Mouse (Mus musculus) lung, embryonic 14.5 days (tissue): Measurements from ENCODE around the gene Irf2. TPM values are rescaled to one million over a fixed set of nuclear protein-coding genes. Genes with fewer than 3 reads are reported as not detected.

Experiments used
- ATAC-seq: fragments of 200-750 bp; cut with Nextera tagmentation; 2 replicates; pipeline ENCODE4 v1.8.0; 2017; ENCODE audit warnings: mild to moderate bottlenecking, moderate TSS enrichment, moderate library complexity; ENCODE audit not compliant: insufficient read depth
- DNase-seq: peaks from one replicate; pipeline ENCODE4 v3.0.0-alpha.2; 2015
- H3K27ac ChIP-seq: fragments of 300-500 bp; sonication (generic); 2 replicates; pipeline ENCODE4 v1.5.1; 2014; ENCODE audit warnings: low read depth, mild to moderate bottlenecking, moderate library complexity
- H3K27me3 ChIP-seq: fragments of 300-500 bp; sonication (generic); 2 replicates; pipeline ENCODE4 v1.6.1; 2014; ENCODE audit warnings: low read length, control low read depth; ENCODE audit not compliant: insufficient read depth
- H3K36me3 ChIP-seq: fragments of 300-500 bp; sonication (generic); 2 replicates; pipeline ENCODE4 v1.6.1; 2014; ENCODE audit warnings: control low read depth; ENCODE audit not compliant: insufficient read depth
- H3K4me1 ChIP-seq: fragments of 300-500 bp; sonication (generic); 2 replicates; pipeline ENCODE4 v1.6.1; 2014; ENCODE audit warnings: antibody characterized with exemption, control low read depth; ENCODE audit not compliant: insufficient read depth
- H3K4me2 ChIP-seq: fragments of 300-500 bp; sonication (generic); 2 replicates; pipeline ENCODE4 v1.6.1; 2014; ENCODE audit warnings: mild to moderate bottlenecking
- H3K4me3 ChIP-seq: fragments of 300-500 bp; sonication (generic); 2 replicates; pipeline ENCODE4 v1.5.1; 2014; ENCODE audit warnings: low read depth, low read length
- H3K9ac ChIP-seq: fragments of 300-500 bp; sonication (generic); 2 replicates; pipeline ENCODE4 v1.6.1; 2014
- H3K9me3 ChIP-seq: fragments of 300-500 bp; sonication (generic); 2 replicates; pipeline ENCODE4 v1.6.1; 2016; ENCODE audit warnings: low read depth, low read length, control low read depth
- CTCF ChIP-seq: IDR thresholded peaks from 2 replicates; pipeline ENCODE4 v1.5.1; 2016; ENCODE audit warnings: antibody characterized with exemption, low read depth
- WGBS: fragments of 180-500 bp; shearing (Covaris S2); extraction: QIAGEN DNeasy Blood & Tissue Kit; methylation state at CpG from one replicate; pipeline ENCODE4 v1.1.7; 2014; 5-methylcytosine and 5-hydroxymethylcytosine counted together
- polyA plus RNA-seq: library from polyadenylated mRNA; unstranded; fragments of >200 nt; fragmentation: Nextera tagmentation; extraction: Ambion mirVana; gene quantifications from 2 replicates; pipeline ENCODE4 v1.2.1, GENCODE M21; 2014

The Irf2 gene
- polyA plus RNA-seq, 1 experiment from 2014 or later: 16.8 TPM

GRCm38 (mm10) chr8:46885786-46886185 is 146.3 kb downstream of the Irf2 start:
- no peaks in the 10 kb centered on the region for H3K27me3 ChIP-seq
- H3K27ac ChIP-seq: no peak overlapping the region
- no peak for ATAC-seq
- no peak overlapping the region for H3K4me3 ChIP-seq
- H3K4me2 ChIP-seq: no peak overlapping the region
- H3K9ac ChIP-seq: no peak overlapping the region
- 87% methylated on average over 2 of the region's 2 CpGs for WGBS
- no peaks in the 10 kb centered on the region; the same call in 1 of the 2 replicates for H3K4me1 ChIP-seq
- no peak for TF ChIP-seq CTCF
- DNase-seq: no peak
- H3K36me3 ChIP-seq: no peaks in the 10 kb centered on the region
- H3K9me3 ChIP-seq: 0 out of 2 replicates have a peak, but pooled peaks cover 5% of the 10 kb centered on the region

GRCm38 (mm10) chr8:46886216-46886615 is 146.7 kb downstream of the Irf2 start:
- Histone ChIP-seq H3K4me3 (no peak overlapping the region), H3K27me3 (no peaks in the 10 kb centered on the region), H3K4me1 (no peaks in the 10 kb centered on the region; the same call in 1 of the 2 replicates), H3K4me2 (no peak overlapping the region), H3K36me3 (no peaks in the 10 kb centered on the region), H3K27ac (no peak overlapping the region), H3K9me3 (0 out of 2 replicates have a peak, but pooled peaks cover 5% of the 10 kb centered on the region), H3K9ac (no peak overlapping the region)
- WGBS: 97% methylated on average over 1 of the region's 1 CpGs
- DNase-seq (no peak), ATAC-seq (no peak)
- no peak for TF ChIP-seq CTCF

GRCm38 (mm10) chr8:46887396-46887795 is 147.9 kb downstream of the Irf2 start:
- H3K4me3 ChIP-seq: no peak overlapping the region
- H3K27ac ChIP-seq: no peak overlapping the region; the same call in 1 of the 2 replicates
- 0 out of 2 replicates have a peak, but pooled peaks cover 5% of the 10 kb centered on the region for H3K9me3 ChIP-seq
- no peaks in the 10 kb centered on the region for H3K36me3 ChIP-seq
- H3K9ac ChIP-seq: no peak overlapping the region
- no peak for ATAC-seq
- TF ChIP-seq CTCF: no peak
- WGBS: 62% methylated on average over 6 of the region's 6 CpGs
- no peak overlapping the region for H3K4me2 ChIP-seq
- peaks cover 2% of the 10 kb centered on the region; the same call in 1 of the 2 replicates for H3K4me1 ChIP-seq
- no peaks in the 10 kb centered on the region for H3K27me3 ChIP-seq
- peak; percentile 33 for DNase-seq

- Histone ChIP-seq H3K36me3 (no peaks in the 10 kb centered on the region), H3K27me3 (no peaks in the 10 kb centered on the region), H3K4me1 (peaks cover 9% of the 10 kb centered on the region), H3K27ac (peak overlapping the region; percentile 64), H3K4me2 (no peak overlapping the region), H3K4me3 (no peak overlapping the region), H3K9ac (no peak overlapping the region), H3K9me3 (0 out of 2 replicates have a peak, but pooled peaks cover 5% of the 10 kb centered on the region)
- DNase-seq: peak; percentile 68
- no peak for TF ChIP-seq CTCF
- peak; percentile 29; the same call in 1 of the 2 replicates for ATAC-seq
- WGBS: 12% methylated on average over 4 of the region's 4 CpGs
Measured at GRCm38 (mm10) chr8:46888575-46888974, 149.0 kb downstream of the Irf2 start.

- 0 out of 2 replicates have a peak, but pooled peaks cover 5% of the 10 kb centered on the region for H3K9me3 ChIP-seq
- H3K27ac ChIP-seq: no peak overlapping the region
- no peak overlapping the region for H3K4me2 ChIP-seq
- no peak for DNase-seq
- no peaks in the 10 kb centered on the region for H3K27me3 ChIP-seq
- no peak for TF ChIP-seq CTCF
- WGBS: 84% methylated on average over 4 of the region's 4 CpGs
- H3K4me3 ChIP-seq: no peak overlapping the region
- no peaks in the 10 kb centered on the region for H3K36me3 ChIP-seq
- ATAC-seq: no peak
- H3K4me1 ChIP-seq: peaks cover 9% of the 10 kb centered on the region
- no peak overlapping the region for H3K9ac ChIP-seq
Measured at GRCm38 (mm10) chr8:46890241-46890640, 150.7 kb downstream of the Irf2 start.

- H3K27ac ChIP-seq: peak overlapping the region; percentile 86
- 44% methylated on average over 22 of the region's 22 CpGs for WGBS
- H3K4me2 ChIP-seq: peak overlapping the region; percentile 53
- H3K36me3 ChIP-seq: no peaks in the 10 kb centered on the region
- peak; percentile 97 for ATAC-seq
- no peak for TF ChIP-seq CTCF
- no peaks in the 10 kb centered on the region for H3K9me3 ChIP-seq
- peak overlapping the region; percentile 10; the same call in 1 of the 2 replicates for H3K4me3 ChIP-seq
- H3K9ac ChIP-seq: no peak overlapping the region
- peak; percentile 97 for DNase-seq
- H3K4me1 ChIP-seq: peaks cover 9% of the 10 kb centered on the region
- H3K27me3 ChIP-seq: no peaks in the 10 kb centered on the region
Measured at GRCm38 (mm10) chr8:46892511-46893273, 153.2 kb downstream of the Irf2 start.

GRCm38 (mm10) chr8:46894385-46894784 is 154.9 kb downstream of the Irf2 start:
- no peak overlapping the region for H3K4me2 ChIP-seq
- H3K9ac ChIP-seq: no peak overlapping the region
- no peak for TF ChIP-seq CTCF
- no peak for DNase-seq
- no peak overlapping the region for H3K27ac ChIP-seq
- H3K27me3 ChIP-seq: no peaks in the 10 kb centered on the region
- ATAC-seq: no peak
- H3K4me1 ChIP-seq: peaks cover 9% of the 10 kb centered on the region
- no peaks in the 10 kb centered on the region for H3K9me3 ChIP-seq
- WGBS: 88% methylated on average over 2 of the region's 2 CpGs
- no peak overlapping the region for H3K4me3 ChIP-seq
- H3K36me3 ChIP-seq: no peaks in the 10 kb centered on the region
